Mouse (Mus musculus): ENCODE data around the gene Cys1. TPM values are rescaled to one million over a fixed set of nuclear protein-coding genes. Genes with fewer than 3 reads are reported as not detected.

Cys1 gene
- polyA plus RNA-seq, 1 experiment from 2014 or later, result 0.56 TPM

DNA sequence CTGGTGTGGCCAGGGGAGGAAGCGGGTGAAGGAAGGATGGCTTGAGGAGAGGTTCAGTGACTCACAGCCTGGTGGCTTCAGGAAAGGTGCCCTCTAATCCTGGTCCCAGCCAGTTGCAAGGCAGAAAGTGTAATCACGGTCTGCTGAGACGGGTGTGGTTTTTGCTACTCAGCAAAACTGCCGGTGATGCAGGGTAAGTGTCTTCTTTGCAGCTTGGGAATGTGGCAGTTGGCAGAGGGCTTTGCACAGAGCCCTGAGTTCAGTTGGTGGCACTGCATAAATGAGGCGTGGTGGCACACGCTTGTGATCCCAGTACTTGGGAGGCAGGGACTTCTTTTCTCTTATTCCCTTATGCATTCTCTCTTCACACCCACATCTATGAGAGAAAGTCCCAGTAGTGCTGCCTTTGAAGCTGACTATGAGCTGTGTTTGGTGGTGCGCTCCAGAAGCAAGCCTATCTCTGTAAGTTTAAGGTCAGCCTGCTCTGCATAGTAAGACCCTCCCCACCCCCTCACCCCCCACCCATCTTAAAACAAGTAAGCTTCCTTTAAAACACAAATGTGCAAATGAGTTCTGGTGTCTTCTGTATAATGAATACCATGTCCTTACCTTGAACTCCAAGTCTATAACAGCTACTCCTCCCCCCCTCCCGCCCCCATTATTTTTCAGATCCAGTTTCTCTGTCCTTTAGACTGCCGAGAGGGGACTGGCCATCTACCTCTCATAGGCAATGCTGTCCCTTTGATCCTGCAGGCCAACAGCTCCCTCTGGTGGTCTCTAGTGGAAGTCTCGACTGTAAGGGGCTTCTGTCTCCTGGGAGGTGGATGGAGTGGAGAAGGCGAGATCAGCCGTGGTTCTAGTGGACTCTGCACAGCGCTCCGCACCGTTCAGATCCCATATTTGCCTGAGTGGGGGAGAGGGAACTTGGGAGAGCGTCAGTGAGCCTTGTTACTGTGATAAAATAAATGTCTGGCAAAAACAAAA, 15.2 kb upstream of the Cys1 start:
- 42% methylated on average over 16 of the region's 16 CpGs for WGBS
- no peak overlapping the region for H3K27ac ChIP-seq
- no peaks in the 10 kb centered on the region for H3K27me3 ChIP-seq
- no peak overlapping the region for H3K4me3 ChIP-seq
- H3K4me1 ChIP-seq (replicated peaks), result no peaks in the 10 kb centered on the region
- H3K9ac ChIP-seq, result no peak overlapping the region
- H3K4me2 ChIP-seq, result 0 out of 2 replicates have a peak overlapping the region, but pooled peaks have one; percentile 16
- H3K36me3 ChIP-seq, result no peaks in the 10 kb centered on the region
- ATAC-seq (ENCODE audit: low FRiP score), result peak; percentile 86
- no peaks in the 10 kb centered on the region for H3K9me3 ChIP-seq

DNA sequence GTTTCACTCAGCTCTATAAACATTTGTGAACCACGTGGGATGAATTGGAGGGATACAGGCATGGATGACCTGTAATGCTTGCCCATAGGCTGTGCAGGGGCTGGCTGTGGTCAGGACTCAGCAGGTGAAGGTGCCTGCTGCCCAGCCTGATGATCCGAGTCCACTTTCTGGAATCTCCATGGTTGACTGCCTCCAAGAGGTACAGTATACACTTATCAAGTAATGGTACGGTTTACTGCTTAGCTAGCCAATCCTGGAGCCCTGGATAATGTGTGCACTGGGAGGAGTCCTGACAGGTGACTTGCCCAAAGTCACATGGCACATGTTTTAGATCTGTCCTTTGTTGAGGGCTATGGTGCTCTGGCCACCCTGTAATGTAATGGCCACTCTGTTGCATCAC, 8.7 kb upstream of the Cys1 start:
- no peaks in the 10 kb centered on the region for H3K4me1 ChIP-seq (replicated peaks)
- no peak overlapping the region for H3K4me3 ChIP-seq
- WGBS, result 82% methylated on average over 3 of the region's 3 CpGs
- no peaks in the 10 kb centered on the region for H3K27me3 ChIP-seq
- no peak overlapping the region for H3K27ac ChIP-seq
- no peak overlapping the region for H3K4me2 ChIP-seq
- H3K36me3 ChIP-seq, result no peaks in the 10 kb centered on the region
- no peaks in the 10 kb centered on the region for H3K9me3 ChIP-seq
- no peak for ATAC-seq (ENCODE audit: low FRiP score)
- H3K9ac ChIP-seq, result no peak overlapping the region

DNA sequence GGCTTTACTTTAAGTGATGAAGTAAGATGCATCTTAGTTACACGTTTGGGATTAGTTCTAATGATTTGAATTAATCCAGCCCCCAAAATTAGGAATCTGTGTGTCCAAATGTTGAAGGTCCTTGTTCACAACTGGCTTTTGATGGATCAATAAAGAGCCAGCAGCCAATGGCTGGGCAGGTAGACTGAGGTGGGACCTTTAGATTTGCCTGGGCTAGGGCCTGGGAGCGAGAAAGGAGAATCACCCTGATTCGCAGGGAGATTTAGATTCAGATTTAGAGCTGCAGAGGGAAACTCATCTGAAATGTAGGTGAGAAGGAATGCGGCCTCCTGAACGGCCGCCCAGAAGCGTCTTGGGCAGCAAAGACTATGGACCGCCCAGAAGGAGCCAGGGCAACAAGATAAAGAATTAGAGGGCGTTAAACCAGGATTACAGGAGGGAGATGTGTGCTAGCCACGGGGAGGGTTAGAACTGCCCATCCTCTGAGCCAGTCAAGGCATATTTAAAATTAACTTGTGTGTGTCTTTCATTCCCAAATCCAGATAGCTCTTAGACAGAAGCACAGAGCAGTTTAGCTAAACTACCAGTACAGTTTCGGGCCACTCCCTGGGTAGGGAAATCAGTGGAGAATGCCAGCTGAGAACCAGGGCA, 5.2 kb upstream of the Cys1 start:
- Histone ChIP-seq H3K9ac (no peak overlapping the region), H3K4me2 (no peak overlapping the region), H3K4me1 (replicated peaks) (0 out of 2 replicates have a peak, but pooled peaks cover 2% of the 10 kb centered on the region), H3K36me3 (no peaks in the 10 kb centered on the region), H3K4me3 (no peak overlapping the region), H3K9me3 (no peaks in the 10 kb centered on the region), H3K27ac (no peak overlapping the region), H3K27me3 (peaks cover 21% of the 10 kb centered on the region)
- WGBS, result 75% methylated on average over 11 of the region's 11 CpGs
- ATAC-seq (ENCODE audit: low FRiP score), result no peak

DNA sequence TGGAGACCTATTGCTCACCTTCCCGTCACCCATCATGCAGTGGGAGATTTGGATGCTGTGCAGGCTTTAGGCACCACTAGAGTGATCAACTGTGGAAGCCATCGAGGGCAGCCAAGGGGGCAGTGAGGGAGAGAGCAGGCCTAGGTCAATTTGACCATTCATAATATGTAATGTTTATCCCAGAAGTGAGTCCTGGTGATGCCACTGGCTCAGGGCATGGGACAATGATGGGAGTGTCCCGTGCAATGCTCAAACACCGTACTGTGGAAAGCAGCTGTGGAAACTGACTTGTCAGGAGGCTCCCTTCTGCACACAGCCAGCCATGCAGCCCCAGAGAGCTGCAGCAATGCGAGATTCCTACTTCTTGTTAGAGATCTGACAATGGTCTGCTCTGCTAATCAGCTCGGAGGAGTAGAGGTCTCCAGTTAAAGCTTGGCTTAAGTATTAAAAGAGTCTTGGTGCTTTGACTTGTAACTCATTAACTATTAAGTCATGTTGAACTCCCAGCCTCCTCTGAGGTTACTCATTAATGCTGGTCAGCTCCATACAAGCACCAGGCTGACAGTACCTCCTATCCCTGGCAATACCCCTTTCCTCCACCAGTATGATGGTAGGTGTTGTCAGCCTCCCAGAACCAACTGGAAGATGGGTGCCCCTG, 4.6 kb upstream of the Cys1 start:
- Histone ChIP-seq H3K9me3 (no peaks in the 10 kb centered on the region), H3K4me2 (no peak overlapping the region), H3K27me3 (peaks cover 28% of the 10 kb centered on the region), H3K4me1 (replicated peaks) (peaks cover 9% of the 10 kb centered on the region), H3K4me3 (no peak overlapping the region), H3K36me3 (no peaks in the 10 kb centered on the region), H3K27ac (no peak overlapping the region), H3K9ac (no peak overlapping the region)
- 55% methylated on average over 6 of the region's 6 CpGs for WGBS
- no peak for ATAC-seq (ENCODE audit: low FRiP score)

DNA sequence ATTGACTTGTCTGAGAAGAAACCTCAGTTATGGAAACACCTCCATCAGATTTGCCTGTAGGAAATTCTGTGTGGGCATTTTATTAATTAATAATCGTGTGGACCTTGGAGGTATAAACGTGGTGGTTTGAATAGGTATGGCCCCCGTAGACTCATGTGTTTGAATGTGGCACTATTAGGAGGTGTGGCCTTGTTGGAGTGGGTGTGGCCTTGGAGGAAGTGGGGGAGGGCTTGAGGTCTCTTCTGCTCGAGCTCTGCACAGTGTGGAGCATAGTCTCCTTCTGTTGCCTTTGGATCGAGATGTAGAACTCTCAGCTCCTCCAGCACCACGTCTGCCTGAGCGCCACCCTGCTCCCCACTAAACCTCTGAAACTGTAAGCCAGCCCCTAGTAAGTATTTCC, 1.8 kb upstream of the Cys1 start:
- peaks cover 36% of the 10 kb centered on the region for H3K27me3 ChIP-seq
- H3K27ac ChIP-seq, result no peak overlapping the region
- 72% methylated on average over 7 of the region's 7 CpGs for WGBS
- no peaks in the 10 kb centered on the region for H3K36me3 ChIP-seq
- H3K9me3 ChIP-seq, result no peaks in the 10 kb centered on the region
- H3K4me2 ChIP-seq, result no peak overlapping the region
- H3K4me3 ChIP-seq, result no peak overlapping the region
- H3K9ac ChIP-seq, result no peak overlapping the region
- ATAC-seq (ENCODE audit: low FRiP score), result no peak
- peaks cover 18% of the 10 kb centered on the region for H3K4me1 ChIP-seq (replicated peaks)

DNA sequence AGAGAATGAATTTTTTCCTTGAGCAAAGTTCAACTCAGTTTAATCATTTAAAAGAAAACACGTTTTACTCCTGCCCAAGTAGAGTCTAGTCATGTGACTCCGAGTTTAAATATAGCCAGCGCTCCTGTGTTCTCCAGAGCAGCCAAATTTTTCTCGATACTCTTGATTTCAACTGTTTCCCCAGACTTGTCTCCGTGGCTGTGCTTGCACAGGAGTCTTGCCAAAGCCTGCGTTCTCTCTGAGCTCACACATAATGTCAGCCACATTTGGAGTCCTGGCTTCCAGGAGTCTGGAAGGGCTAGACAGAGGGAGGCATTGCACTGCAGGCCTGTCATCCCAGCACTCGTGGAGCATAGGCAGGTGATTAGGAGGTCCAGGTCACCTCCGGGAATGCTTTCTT, 950 bp upstream of the Cys1 start:
- Histone ChIP-seq H3K27ac (no peak overlapping the region), H3K36me3 (no peaks in the 10 kb centered on the region), H3K27me3 (peaks cover 36% of the 10 kb centered on the region), H3K9me3 (no peaks in the 10 kb centered on the region), H3K4me1 (replicated peaks) (peaks cover 18% of the 10 kb centered on the region), H3K9ac (no peak overlapping the region), H3K4me3 (no peak overlapping the region), H3K4me2 (no peak overlapping the region)
- ATAC-seq (ENCODE audit: low FRiP score), result no peak
- WGBS, result 60% methylated on average over 8 of the region's 8 CpGs

DNA sequence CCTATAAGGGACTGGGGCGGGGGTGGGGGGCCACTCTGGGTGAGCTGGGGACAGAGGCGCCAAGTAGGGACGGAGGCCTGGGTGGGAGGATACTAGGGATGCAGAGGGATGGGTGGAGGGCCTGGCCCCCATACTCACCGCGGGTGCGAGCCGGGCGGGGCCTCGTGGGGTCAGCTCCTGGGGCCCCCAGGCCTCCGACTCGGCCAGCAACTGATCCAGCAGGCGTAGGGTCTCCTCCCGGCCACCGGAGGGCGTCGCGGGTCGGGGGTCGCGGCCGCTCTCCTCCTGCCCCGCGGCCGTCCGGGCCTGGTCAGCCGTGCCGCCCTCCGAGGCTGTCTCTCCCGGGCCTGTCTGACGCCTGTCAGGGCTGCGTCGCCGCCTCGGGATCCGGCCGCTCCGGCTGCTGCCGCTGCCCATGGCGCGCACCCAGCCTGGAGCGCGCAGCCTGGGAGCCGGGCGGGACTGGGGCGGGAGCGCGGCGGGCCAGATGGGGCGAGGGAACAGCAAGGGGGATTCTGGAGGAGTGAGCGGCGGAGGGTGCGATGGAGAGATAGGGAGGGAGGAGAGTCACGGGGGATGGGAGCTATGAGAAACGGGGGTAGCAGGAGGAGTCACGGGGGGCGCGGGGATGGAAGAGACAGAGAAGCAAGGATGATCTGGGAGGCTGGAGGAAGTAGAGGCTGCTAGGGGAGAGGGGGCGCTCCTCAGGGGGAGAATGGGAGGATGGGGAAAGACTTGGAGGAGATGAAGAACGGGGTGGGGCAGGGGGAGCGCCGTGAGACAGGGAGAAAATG, 924 bp downstream of the Cys1 start:
- no peak overlapping the region for H3K27ac ChIP-seq

DNA sequence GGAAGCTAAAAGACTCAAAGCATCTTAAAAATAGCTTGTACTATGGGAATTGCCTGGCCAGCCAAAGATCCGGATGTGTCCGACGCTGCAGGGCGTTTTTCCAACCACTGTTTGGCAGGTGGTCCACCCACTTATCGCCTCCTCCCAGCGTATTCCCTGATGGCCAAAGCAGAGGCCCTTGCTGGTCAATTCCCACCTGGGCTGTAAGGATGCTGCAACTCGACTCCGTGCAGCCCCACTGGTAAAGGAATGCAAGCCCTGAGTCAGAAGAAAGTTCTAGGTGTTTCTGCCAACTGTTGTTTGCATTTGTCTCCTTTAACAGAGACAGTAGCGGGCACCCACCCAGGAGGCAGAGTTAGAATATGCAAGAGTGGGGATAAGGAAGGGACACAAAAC, 1.5 kb downstream of the Cys1 start:
- peaks cover 18% of the 10 kb centered on the region for H3K4me1 ChIP-seq (replicated peaks)
- H3K27me3 ChIP-seq, result peaks cover 36% of the 10 kb centered on the region
- peak overlapping the region; percentile 92 for H3K4me2 ChIP-seq
- 24% methylated on average over 9 of the region's 9 CpGs for whole genome bisulfite sequencing
- no peaks in the 10 kb centered on the region for H3K36me3 ChIP-seq
- H3K9ac ChIP-seq, result peak overlapping the region; percentile 78
- no peak for ATAC-seq (ENCODE audit: low FRiP score)
- no peaks in the 10 kb centered on the region for H3K9me3 ChIP-seq
- H3K4me3 ChIP-seq, result peak overlapping the region; percentile 63
- H3K27ac ChIP-seq, result no peak overlapping the region

More for the DNA sequence above, 924 bp downstream of the Cys1 start:
- Histone ChIP-seq H3K36me3 (no peaks in the 10 kb centered on the region), H3K27me3 (peaks cover 36% of the 10 kb centered on the region), H3K9me3 (no peaks in the 10 kb centered on the region), H3K4me3 (peak overlapping the region; percentile 63), H3K4me2 (peak overlapping the region; percentile 92), H3K4me1 (replicated peaks) (peaks cover 18% of the 10 kb centered on the region), H3K9ac (peak overlapping the region; percentile 78)
- ATAC-seq (ENCODE audit: low FRiP score), result peak; percentile 83
- WGBS, result 3% methylated on average over 43 of the region's 61 CpGs

DNA sequence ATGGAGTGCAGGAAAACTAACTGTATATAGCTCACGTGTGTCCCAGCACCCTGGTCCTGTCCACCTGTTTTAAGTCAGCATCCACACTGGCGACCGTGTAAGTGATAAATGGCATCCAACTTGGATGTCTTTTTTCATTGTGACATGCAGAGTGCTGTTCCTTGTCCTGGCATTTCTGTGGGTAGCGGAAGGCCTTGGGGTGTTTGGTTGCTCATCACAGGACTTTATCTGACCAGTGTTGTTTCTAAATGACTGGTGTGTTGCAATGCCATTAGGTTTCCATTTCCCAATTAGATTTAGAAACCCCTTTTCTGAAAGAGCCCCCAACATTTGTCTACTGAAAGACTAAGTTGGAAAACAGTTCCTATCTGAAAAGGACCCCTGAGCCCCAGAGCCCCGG, 19.5 kb downstream of the Cys1 start:
- peaks cover 44% of the 10 kb centered on the region for H3K36me3 ChIP-seq
- no peak overlapping the region for H3K4me2 ChIP-seq
- H3K9me3 ChIP-seq, result no peaks in the 10 kb centered on the region
- H3K27ac ChIP-seq, result no peak overlapping the region
- no peak for ATAC-seq (ENCODE audit: low FRiP score)
- WGBS, result 89% methylated on average over 5 of the region's 5 CpGs
- no peak overlapping the region for H3K4me3 ChIP-seq
- no peak overlapping the region for H3K9ac ChIP-seq
- no peaks in the 10 kb centered on the region for H3K27me3 ChIP-seq
- peaks cover 16% of the 10 kb centered on the region for H3K4me1 ChIP-seq (replicated peaks)

DNA sequence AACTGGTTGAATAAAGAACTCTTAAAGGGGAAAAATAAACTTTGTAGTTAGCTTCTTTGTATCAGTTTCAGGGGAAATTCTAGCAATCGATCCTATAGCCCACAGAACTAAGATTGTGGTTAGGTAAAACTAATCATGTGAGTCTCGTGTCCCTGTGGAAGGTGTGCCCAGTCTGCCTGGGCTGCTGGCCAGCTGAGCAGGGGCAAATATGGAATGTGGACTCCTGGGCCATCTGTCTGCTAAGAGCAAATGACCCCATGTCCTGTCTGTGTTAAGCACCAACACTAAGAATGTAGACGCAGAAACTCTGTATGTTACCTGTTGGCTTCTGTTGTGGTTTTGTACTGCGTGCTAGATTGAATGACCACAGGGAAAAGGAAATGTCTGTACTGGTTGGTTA, 20.5 kb downstream of the Cys1 start:
- H3K36me3 ChIP-seq, result peaks cover 52% of the 10 kb centered on the region
- no peaks in the 10 kb centered on the region for H3K27me3 ChIP-seq
- H3K27ac ChIP-seq, result no peak overlapping the region
- H3K4me2 ChIP-seq, result no peak overlapping the region
- no peak for ATAC-seq (ENCODE audit: low FRiP score)
- WGBS, result 89% methylated on average over 4 of the region's 4 CpGs
- H3K9me3 ChIP-seq, result no peaks in the 10 kb centered on the region
- H3K4me3 ChIP-seq, result no peak overlapping the region
- peaks cover 26% of the 10 kb centered on the region for H3K4me1 ChIP-seq (replicated peaks)
- no peak overlapping the region for H3K9ac ChIP-seq

DNA sequence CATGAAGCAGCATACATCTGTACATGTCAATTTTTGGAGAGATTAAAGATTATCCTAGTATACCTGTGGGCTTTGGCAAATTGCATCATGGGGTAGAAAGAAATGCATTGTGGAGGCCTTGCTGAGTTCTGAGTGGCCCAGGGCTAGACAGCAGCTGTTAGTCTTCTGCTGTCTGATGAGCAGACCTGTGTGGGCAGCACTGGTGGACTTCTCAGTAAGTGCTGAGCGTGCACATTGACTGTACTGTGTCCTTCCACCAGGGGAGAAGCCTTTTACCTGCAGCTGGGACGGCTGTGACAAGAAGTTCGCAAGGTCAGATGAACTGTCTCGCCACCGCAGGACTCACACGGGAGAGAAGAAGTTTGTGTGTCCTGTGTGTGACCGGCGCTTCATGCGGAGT, 21.7 kb downstream of the Cys1 start:
- 94% methylated on average over 9 of the region's 9 CpGs for WGBS
- ATAC-seq (ENCODE audit: low FRiP score), result no peak
- Histone ChIP-seq H3K9ac (no peak overlapping the region), H3K9me3 (no peaks in the 10 kb centered on the region), H3K4me3 (no peak overlapping the region), H3K27ac (no peak overlapping the region), H3K27me3 (no peaks in the 10 kb centered on the region), H3K36me3 (peaks cover 63% of the 10 kb centered on the region), H3K4me2 (no peak overlapping the region), H3K4me1 (replicated peaks) (peaks cover 33% of the 10 kb centered on the region)

DNA sequence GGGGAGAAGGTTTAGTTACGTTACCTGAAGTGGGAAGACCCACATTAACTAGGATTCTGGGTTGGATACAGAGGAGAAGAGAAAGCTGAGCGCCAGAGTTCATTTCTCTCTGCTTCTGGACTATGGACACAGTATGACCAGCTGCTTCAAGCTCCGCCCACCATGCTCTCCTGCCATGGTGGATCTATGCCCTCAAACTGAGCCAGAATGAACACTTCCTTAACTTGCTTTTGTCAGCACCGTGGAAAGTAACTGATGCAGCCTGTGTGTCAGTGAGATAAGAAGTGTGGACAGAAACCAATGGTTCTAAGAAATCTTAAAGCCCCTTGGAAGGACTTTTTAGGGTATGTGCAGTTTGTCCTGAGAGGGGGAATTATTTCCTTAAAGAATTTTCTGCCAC, 22.6 kb downstream of the Cys1 start:
- no peak overlapping the region for H3K9ac ChIP-seq
- no peaks in the 10 kb centered on the region for H3K9me3 ChIP-seq
- H3K4me3 ChIP-seq, result no peak overlapping the region
- peaks cover 73% of the 10 kb centered on the region for H3K36me3 ChIP-seq
- no peak overlapping the region for H3K27ac ChIP-seq
- no peak for ATAC-seq (ENCODE audit: low FRiP score)
- H3K4me2 ChIP-seq, result no peak overlapping the region
- 93% methylated on average over 4 of the region's 4 CpGs for WGBS
- peaks cover 42% of the 10 kb centered on the region for H3K4me1 ChIP-seq (replicated peaks)
- H3K27me3 ChIP-seq, result no peaks in the 10 kb centered on the region
